Mouse (Mus musculus): ENCODE results near the gene Agk. TPM values are rescaled to one million over a fixed set of nuclear protein-coding genes. Genes with fewer than 3 reads are reported as not detected.
A peak's percentile ranks its signal among the peaks of the same experiment; 100 is the strongest.

Agk gene
- 49.5 and 56.7 TPM in 2 replicates for polyA plus RNA-seq (2014; fragmentation: Nextera tagmentation; extraction: Ambion mirVana)

GRCm38 (mm10) chr6:40324897-40325841, at the start of gene Agk:
Gene Agk, plus strand, starts transcription at chr6:40325172.
- Histone ChIP-seq H3K9ac (ENCODE audit: low read length) (peak within 1 kb of the TSS; percentile 81), H3K9me3 (replicated peaks; ENCODE audit: control insufficient read depth, low read length) (no peaks in the 10 kb centered on the region), H3K27me3 (replicated peaks; ENCODE audit: control insufficient read depth, insufficient read depth, low read length) (no peaks in the 10 kb centered on the region), H3K27ac (ENCODE audit: low read depth, low read length) (peak within 1 kb of the TSS; percentile 77), H3K36me3 (ENCODE audit: control insufficient read depth, insufficient read depth, low read length) (peaks cover 7% of the 10 kb centered on the region), H3K4me2 (ENCODE audit: low read length) (peak within 1 kb of the TSS; percentile 50), H3K4me3 (ENCODE audit: low read depth, low read length) (peak within 1 kb of the TSS; percentile 58), H3K4me1 (ENCODE audit: control insufficient read depth, insufficient read depth, low read length) (no peaks in the 10 kb centered on the region)
- 1% methylated on average over 52 of the region's 52 CpGs for WGBS
- DNase-seq (ENCODE audit: low spot score) = peak; percentile 79
- peak; percentile 94 for ATAC-seq

DNA sequence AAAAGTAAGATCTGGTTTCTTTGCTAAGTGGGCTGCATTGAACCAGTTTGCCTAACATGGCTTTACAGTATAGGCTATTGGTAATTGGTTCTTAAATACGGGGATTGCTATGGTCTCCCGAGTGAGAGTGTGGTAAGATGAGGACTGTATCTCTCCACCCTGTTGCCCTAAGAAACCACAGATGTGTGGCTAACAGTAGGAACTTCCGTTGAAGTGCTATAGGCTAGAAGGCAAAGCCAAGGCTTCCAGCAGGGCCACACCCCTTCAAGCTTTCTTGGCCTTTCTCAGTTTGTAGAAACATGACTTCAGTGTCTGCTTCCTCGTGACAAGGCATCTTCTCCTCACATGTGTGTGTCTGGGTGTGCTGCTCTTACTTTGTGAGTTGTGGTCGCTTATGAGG, 24.3 kb upstream of the Agk start:
- H3K36me3 ChIP-seq (ENCODE audit: control insufficient read depth, insufficient read depth, low read length) = no peaks in the 10 kb centered on the region
- no peak for ATAC-seq

GRCm38 (mm10) chr6:40303379-40303778, 21.6 kb upstream of the Agk start:
- Histone ChIP-seq H3K36me3 (ENCODE audit: control insufficient read depth, insufficient read depth, low read length) (no peaks in the 10 kb centered on the region), H3K4me2 (ENCODE audit: low read length) (no peak overlapping the region), H3K4me1 (ENCODE audit: control insufficient read depth, insufficient read depth, low read length) (no peaks in the 10 kb centered on the region), H3K9ac (ENCODE audit: low read length) (no peak overlapping the region), H3K9me3 (replicated peaks; ENCODE audit: control insufficient read depth, low read length) (no peaks in the 10 kb centered on the region), H3K27ac (ENCODE audit: low read depth, low read length) (no peak overlapping the region), H3K27me3 (replicated peaks; ENCODE audit: control insufficient read depth, insufficient read depth, low read length) (no peaks in the 10 kb centered on the region), H3K4me3 (ENCODE audit: low read depth, low read length) (no peak overlapping the region)
- 15% methylated on average over 6 of the region's 6 CpGs for WGBS
- DNase-seq (ENCODE audit: low spot score) = peak; percentile 88
- ATAC-seq = peak; percentile 82; the same call in 1 of the 2 replicates

More for the DNA sequence above, 24.3 kb upstream of the Agk start:
- Histone ChIP-seq H3K4me1 (ENCODE audit: control insufficient read depth, insufficient read depth, low read length) (no peaks in the 10 kb centered on the region), H3K4me3 (ENCODE audit: low read depth, low read length) (no peak overlapping the region), H3K27me3 (replicated peaks; ENCODE audit: control insufficient read depth, insufficient read depth, low read length) (no peaks in the 10 kb centered on the region), H3K4me2 (ENCODE audit: low read length) (no peak overlapping the region), H3K9ac (ENCODE audit: low read length) (no peak overlapping the region), H3K9me3 (replicated peaks; ENCODE audit: control insufficient read depth, low read length) (no peaks in the 10 kb centered on the region), H3K27ac (ENCODE audit: low read depth, low read length) (no peak overlapping the region)
- 81% methylated on average over 5 of the region's 5 CpGs for WGBS
- DNase-seq (ENCODE audit: low spot score) = no peak

GRCm38 (mm10) chr6:40304972-40305371, 20.0 kb upstream of the Agk start:
- Histone ChIP-seq H3K4me2 (ENCODE audit: low read length) (no peak overlapping the region), H3K9me3 (replicated peaks; ENCODE audit: control insufficient read depth, low read length) (no peaks in the 10 kb centered on the region), H3K36me3 (ENCODE audit: control insufficient read depth, insufficient read depth, low read length) (no peaks in the 10 kb centered on the region), H3K9ac (ENCODE audit: low read length) (no peak overlapping the region), H3K4me1 (ENCODE audit: control insufficient read depth, insufficient read depth, low read length) (no peaks in the 10 kb centered on the region), H3K27ac (ENCODE audit: low read depth, low read length) (no peak overlapping the region), H3K4me3 (ENCODE audit: low read depth, low read length) (no peak overlapping the region), H3K27me3 (replicated peaks; ENCODE audit: control insufficient read depth, insufficient read depth, low read length) (no peaks in the 10 kb centered on the region)
- DNase-seq (ENCODE audit: low spot score) = no peak
- no peak for ATAC-seq

- Histone ChIP-seq H3K27me3 (replicated peaks; ENCODE audit: control insufficient read depth, insufficient read depth, low read length) (no peaks in the 10 kb centered on the region), H3K27ac (ENCODE audit: low read depth, low read length) (no peak overlapping the region), H3K36me3 (ENCODE audit: control insufficient read depth, insufficient read depth, low read length) (peaks cover 11% of the 10 kb centered on the region), H3K9me3 (replicated peaks; ENCODE audit: control insufficient read depth, low read length) (no peaks in the 10 kb centered on the region), H3K4me1 (ENCODE audit: control insufficient read depth, insufficient read depth, low read length) (no peaks in the 10 kb centered on the region), H3K4me2 (ENCODE audit: low read length) (peak overlapping the region; percentile 50), H3K4me3 (ENCODE audit: low read depth, low read length) (peak overlapping the region; percentile 58; the same call in 1 of the 2 replicates), H3K9ac (ENCODE audit: low read length) (no peak overlapping the region)
- WGBS = 87% methylated on average over 8 of the region's 8 CpGs
- DNase-seq (ENCODE audit: low spot score) (no peak), ATAC-seq (no peak)
Observed at GRCm38 (mm10) chr6:40326341-40326740, 1.4 kb downstream of the Agk start.

- 68% methylated on average over 2 of the region's 2 CpGs for WGBS
Observed at GRCm38 (mm10) chr6:40333497-40333896, 8.5 kb downstream of the Agk start.

GRCm38 (mm10) chr6:40336735-40337731, 12.1 kb downstream of the Agk start:
- H3K4me1 ChIP-seq (ENCODE audit: control insufficient read depth, insufficient read depth, low read length) = no peaks in the 10 kb centered on the region
- ATAC-seq = no peak
- no peak overlapping the region for H3K4me3 ChIP-seq (ENCODE audit: low read depth, low read length)
- no peak for DNase-seq (ENCODE audit: low spot score)
- WGBS = 84% methylated on average over 6 of the region's 6 CpGs
- peaks cover 26% of the 10 kb centered on the region for H3K36me3 ChIP-seq (ENCODE audit: control insufficient read depth, insufficient read depth, low read length)
- H3K4me2 ChIP-seq (ENCODE audit: low read length) = no peak overlapping the region
- H3K27ac ChIP-seq (ENCODE audit: low read depth, low read length) = no peak overlapping the region
- no peak overlapping the region for H3K9ac ChIP-seq (ENCODE audit: low read length)
- no peaks in the 10 kb centered on the region for H3K27me3 ChIP-seq (replicated peaks; ENCODE audit: control insufficient read depth, insufficient read depth, low read length)
- no peaks in the 10 kb centered on the region for H3K9me3 ChIP-seq (replicated peaks; ENCODE audit: control insufficient read depth, low read length)

More at GRCm38 (mm10) chr6:40333497-40333896, 8.5 kb downstream of the Agk start:
- Histone ChIP-seq H3K27me3 (replicated peaks; ENCODE audit: control insufficient read depth, insufficient read depth, low read length) (no peaks in the 10 kb centered on the region), H3K9ac (ENCODE audit: low read length) (no peak overlapping the region), H3K4me3 (ENCODE audit: low read depth, low read length) (no peak overlapping the region), H3K4me1 (ENCODE audit: control insufficient read depth, insufficient read depth, low read length) (no peaks in the 10 kb centered on the region), H3K4me2 (ENCODE audit: low read length) (no peak overlapping the region), H3K27ac (ENCODE audit: low read depth, low read length) (no peak overlapping the region), H3K9me3 (replicated peaks; ENCODE audit: control insufficient read depth, low read length) (no peaks in the 10 kb centered on the region), H3K36me3 (ENCODE audit: control insufficient read depth, insufficient read depth, low read length) (peaks cover 38% of the 10 kb centered on the region)
- no peak for DNase-seq (ENCODE audit: low spot score)
- no peak for ATAC-seq

- WGBS = 63% methylated on average over 10 of the region's 10 CpGs
- H3K27ac ChIP-seq (ENCODE audit: low read depth, low read length) = 0 out of 2 replicates have a peak overlapping the region, but pooled peaks have one; percentile 50
Observed at GRCm38 (mm10) chr6:40346959-40347771, 22.2 kb downstream of the Agk start.

More at GRCm38 (mm10) chr6:40346959-40347771, 22.2 kb downstream of the Agk start:
- H3K4me3 ChIP-seq (ENCODE audit: low read depth, low read length) = no peak overlapping the region
- no peak overlapping the region for H3K4me2 ChIP-seq (ENCODE audit: low read length)
- no peaks in the 10 kb centered on the region for H3K27me3 ChIP-seq (replicated peaks; ENCODE audit: control insufficient read depth, insufficient read depth, low read length)
- no peak overlapping the region for H3K9ac ChIP-seq (ENCODE audit: low read length)
- DNase-seq (ENCODE audit: low spot score) = peak; percentile 86
- ATAC-seq = peak; percentile 93
- H3K36me3 ChIP-seq (ENCODE audit: control insufficient read depth, insufficient read depth, low read length) = 0 out of 2 replicates have a peak, but pooled peaks cover 11% of the 10 kb centered on the region
- H3K4me1 ChIP-seq (ENCODE audit: control insufficient read depth, insufficient read depth, low read length) = no peaks in the 10 kb centered on the region
- no peaks in the 10 kb centered on the region for H3K9me3 ChIP-seq (replicated peaks; ENCODE audit: control insufficient read depth, low read length)
